Mouse (Mus musculus): ENCODE measurements at regions not wholly inside any gene's neighbourhood (a gene's known extent, or its start where the extent isn't known, plus 50 kb on each side); places are given as distances from the start of the nearest gene placed in this dataset.

GRCm38 (mm10) chr15:62477779-62478178 is 1367.2 kb downstream of the Gsdmc2 start:
- TF ChIP-seq TCF12 (IDR thresholded peaks at IDR 0.05; ENCODE audit: low read depth, low read length) (no peak), TBP (conservative IDR thresholded peaks at IDR 0.05; ENCODE audit: low read depth, low read length) (no peak)
